Mouse (Mus musculus) cerebral cortex, adult 2 months (tissue): Measurements from ENCODE around the gene Fpr-rs7.

ENCODE experiments used
- WGBS: fragments of 180-500 bp; shearing (Covaris S2); methylation state at CpG from one replicate; pipeline ENCODE4 v1.1.7; 2018; 5-methylcytosine and 5-hydroxymethylcytosine counted together

Gene Fpr-rs7

DNA sequence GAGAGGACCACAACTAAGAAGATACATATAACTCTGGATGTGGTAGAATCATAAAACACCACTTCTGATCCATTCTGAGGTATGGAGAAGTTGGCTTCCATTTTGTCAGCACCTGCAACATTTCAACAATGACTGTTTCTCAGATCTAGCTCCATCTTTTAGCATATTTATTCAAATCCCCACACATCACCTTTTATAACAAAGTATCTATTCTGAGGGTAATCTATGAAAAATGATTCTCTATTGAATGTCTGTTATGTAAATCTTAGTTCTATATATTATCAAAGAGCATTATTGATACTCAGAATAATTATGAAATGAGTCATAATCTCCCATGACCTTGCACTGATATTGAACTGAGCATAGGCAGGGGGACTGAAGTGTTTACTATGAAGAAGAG lies at the start of gene Fpr-rs7:
TSS of gene Fpr-rs7 (minus strand) at position 101 of the 400 bp plus-strand sequence.

DNA sequence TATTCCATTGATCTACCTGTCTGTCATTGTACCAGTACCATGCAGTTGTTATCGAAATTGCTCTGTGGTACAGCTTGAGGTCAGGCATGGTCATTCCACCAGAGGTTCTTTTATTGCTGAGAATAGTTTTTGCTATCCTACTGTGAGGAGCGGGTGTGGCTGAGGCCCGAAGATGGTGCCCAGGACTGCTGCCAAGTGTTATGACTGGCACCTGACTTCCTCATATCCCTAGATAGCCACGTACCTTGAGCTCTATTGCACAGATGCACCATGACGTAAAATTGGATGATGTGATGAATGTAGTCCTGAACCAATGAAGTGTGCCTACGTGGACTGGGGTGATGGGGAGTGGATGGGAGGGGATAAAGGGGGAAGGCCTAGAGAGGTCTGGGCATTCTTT lies 39.9 kb downstream of the Fpr-rs7 start:
- 78% methylated on average over 6 of the region's 6 CpGs for WGBS

DNA sequence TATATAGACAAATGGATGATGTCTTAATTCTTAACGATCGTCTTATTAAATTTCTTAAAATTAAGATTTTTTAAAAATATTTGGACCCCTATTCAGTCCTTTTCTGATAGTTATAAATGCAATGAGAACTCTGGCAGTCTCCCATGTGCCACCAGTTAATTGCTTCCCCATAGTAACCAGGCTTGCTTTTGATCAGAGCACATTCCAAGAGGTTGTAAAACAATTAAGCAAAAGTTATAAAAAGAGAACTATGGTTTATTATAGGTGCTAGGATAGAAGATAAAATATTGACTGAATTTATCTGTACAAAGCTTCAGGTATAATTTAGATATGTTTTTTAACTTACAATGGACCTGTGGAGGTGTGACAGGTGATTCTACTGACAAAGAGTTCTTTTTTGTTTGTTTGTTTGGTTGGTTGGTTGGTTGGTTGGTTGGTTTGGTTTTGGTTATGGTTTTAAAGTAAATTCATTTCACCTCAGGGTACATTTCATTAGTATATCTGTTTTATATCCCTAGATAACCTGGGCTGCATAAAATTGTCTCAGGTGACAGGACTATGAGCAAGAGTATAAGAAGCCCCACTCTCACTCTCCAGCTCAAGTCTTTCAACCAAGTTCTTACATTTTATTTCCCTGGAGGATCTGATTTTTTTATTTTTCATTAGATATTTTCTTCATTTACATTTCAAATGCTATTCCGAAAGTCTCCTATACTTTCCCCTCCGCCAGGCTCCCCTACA lies 42.2 kb downstream of the Fpr-rs7 start:
- WGBS, result 96% methylated on average over 4 of the region's 4 CpGs
